Mouse (Mus musculus) heart, embryonic 11.5 days (tissue): ENCODE data around the gene Fbxl2. TPM values are rescaled to one million over a fixed set of nuclear protein-coding genes. Genes with fewer than 3 reads are reported as not detected.

ENCODE experiments used
- ATAC-seq: fragments of 200-750 bp; cut with Nextera tagmentation; replicated peaks from 2 replicates; pipeline ENCODE4 v1.8.0; 2017; ENCODE audit warnings: moderate library complexity; ENCODE audit not compliant: insufficient number of reproducible peaks, low FRiP score, low TSS enrichment
- H3K27ac ChIP-seq: fragments of 300-500 bp; sonication (generic); 2 replicates; pipeline ENCODE4 v1.5.1; 2014; ENCODE audit warnings: mild to moderate bottlenecking, low read depth, low read length
- H3K27me3 ChIP-seq: fragments of 300-500 bp; sonication (generic); 2 replicates; pipeline ENCODE4 v1.6.1; 2014; ENCODE audit warnings: mild to moderate bottlenecking, low read length, mixed read lengths; ENCODE audit not compliant: control insufficient read depth, insufficient read depth
- H3K36me3 ChIP-seq: fragments of 300-500 bp; sonication (generic); 2 replicates; pipeline ENCODE4 v1.6.1; 2014; ENCODE audit warnings: mild to moderate bottlenecking, low read length, moderate library complexity, mixed read lengths; ENCODE audit not compliant: control insufficient read depth, insufficient read depth
- H3K4me1 ChIP-seq: fragments of 300-500 bp; sonication (generic); 2 replicates; pipeline ENCODE4 v1.6.1; 2014; ENCODE audit warnings: low read length; ENCODE audit not compliant: control insufficient read depth, insufficient read depth
- H3K4me2 ChIP-seq: fragments of 300-500 bp; sonication (generic); 2 replicates; pipeline ENCODE4 v1.6.1; 2014; ENCODE audit warnings: mild to moderate bottlenecking, moderate library complexity
- H3K4me3 ChIP-seq: fragments of 300-500 bp; sonication (generic); 2 replicates; pipeline ENCODE4 v1.5.1; 2014; ENCODE audit warnings: low read depth, low read length
- H3K9ac ChIP-seq: fragments of 300-500 bp; sonication (generic); 2 replicates; pipeline ENCODE4 v1.6.1; 2014; ENCODE audit warnings: mild to moderate bottlenecking, low read depth, low read length, moderate library complexity
- H3K9me3 ChIP-seq: fragments of 300-500 bp; sonication (generic); replicated peaks from 2 replicates; pipeline ENCODE4 v1.6.1; 2016; ENCODE audit warnings: low read length; ENCODE audit not compliant: control insufficient read depth
- WGBS: fragments of 180-500 bp; shearing (Covaris S2); extraction: QIAGEN DNeasy Blood & Tissue Kit; methylation state at CpG from one replicate; pipeline ENCODE4 v1.1.7; 2014; ENCODE audit not compliant: insufficient replicate concordance; 5-methylcytosine and 5-hydroxymethylcytosine counted together
- polyA plus RNA-seq: library from polyadenylated mRNA; unstranded; fragments of >200 nt; fragmentation: Nextera tagmentation; extraction: Ambion mirVana; gene quantifications from 2 replicates; pipeline ENCODE4 v1.2.1, GENCODE M21; 2014

Gene Fbxl2
- polyA plus RNA-seq, 1 experiment from 2014 or later = 2.6 TPM

GRCm38 (mm10) chr9:113973857-113974256 is 72.1 kb downstream of the Fbxl2 start:
- H3K4me2 ChIP-seq = no peak overlapping the region
- H3K27ac ChIP-seq = no peak overlapping the region
- H3K36me3 ChIP-seq = peaks cover 24% of the 10 kb centered on the region
- no peaks in the 10 kb centered on the region for H3K9me3 ChIP-seq
- no peaks in the 10 kb centered on the region for H3K27me3 ChIP-seq
- no peak overlapping the region for H3K9ac ChIP-seq
- no peak overlapping the region for H3K4me3 ChIP-seq
- H3K4me1 ChIP-seq = no peaks in the 10 kb centered on the region
- 93% methylated on average over 4 of the region's 4 CpGs for WGBS
- ATAC-seq = no peak

GRCm38 (mm10) chr9:113971615-113972014 is 74.4 kb downstream of the Fbxl2 start:
- H3K9ac ChIP-seq = no peak overlapping the region
- WGBS = 76% methylated on average over 8 of the region's 8 CpGs
- no peak overlapping the region for H3K4me3 ChIP-seq
- H3K4me1 ChIP-seq = no peaks in the 10 kb centered on the region
- H3K9me3 ChIP-seq = no peaks in the 10 kb centered on the region
- H3K36me3 ChIP-seq = peaks cover 28% of the 10 kb centered on the region
- H3K27me3 ChIP-seq = no peaks in the 10 kb centered on the region
- no peak overlapping the region for H3K4me2 ChIP-seq
- no peak overlapping the region for H3K27ac ChIP-seq
- no peak for ATAC-seq

- ATAC-seq = no peak
- H3K9me3 ChIP-seq = no peaks in the 10 kb centered on the region
- H3K27me3 ChIP-seq = no peaks in the 10 kb centered on the region
- WGBS = 82% methylated on average over 14 of the region's 14 CpGs
- no peak overlapping the region; the same call in 1 of the 2 replicates for H3K27ac ChIP-seq
- H3K4me3 ChIP-seq = peak overlapping the region; percentile 20; the same call in 1 of the 2 replicates
- H3K4me2 ChIP-seq = peak overlapping the region; percentile 43; the same call in 1 of the 2 replicates
- no peaks in the 10 kb centered on the region for H3K4me1 ChIP-seq
- peaks cover 33% of the 10 kb centered on the region for H3K36me3 ChIP-seq
- H3K9ac ChIP-seq = no peak overlapping the region
Observed at GRCm38 (mm10) chr9:113970041-113970440, 76.0 kb downstream of the Fbxl2 start.

GRCm38 (mm10) chr9:113969399-113969798 is 76.6 kb downstream of the Fbxl2 start:
- H3K36me3 ChIP-seq = peaks cover 33% of the 10 kb centered on the region
- H3K9me3 ChIP-seq = no peaks in the 10 kb centered on the region
- H3K4me1 ChIP-seq = no peaks in the 10 kb centered on the region
- WGBS = 90% methylated on average over 8 of the region's 8 CpGs
- H3K4me3 ChIP-seq = peak overlapping the region; percentile 20; the same call in 1 of the 2 replicates
- peak overlapping the region; percentile 73 for H3K27ac ChIP-seq
- no peak overlapping the region for H3K9ac ChIP-seq
- no peaks in the 10 kb centered on the region for H3K27me3 ChIP-seq
- H3K4me2 ChIP-seq = peak overlapping the region; percentile 43
- ATAC-seq = no peak

GRCm38 (mm10) chr9:113968967-113969366 is 77.0 kb downstream of the Fbxl2 start:
- 64% methylated on average over 7 of the region's 7 CpGs for WGBS
- Histone ChIP-seq H3K4me1 (no peaks in the 10 kb centered on the region), H3K9me3 (no peaks in the 10 kb centered on the region), H3K27me3 (no peaks in the 10 kb centered on the region), H3K27ac (peak overlapping the region; percentile 73), H3K4me2 (peak overlapping the region; percentile 43), H3K36me3 (peaks cover 32% of the 10 kb centered on the region), H3K4me3 (peak overlapping the region; percentile 20; the same call in 1 of the 2 replicates), H3K9ac (no peak overlapping the region)
- peak; percentile 96 for ATAC-seq

GRCm38 (mm10) chr9:113966838-113967237 is 79.2 kb downstream of the Fbxl2 start:
- no peaks in the 10 kb centered on the region for H3K9me3 ChIP-seq
- WGBS = 91% methylated on average over 4 of the region's 4 CpGs
- no peak overlapping the region for H3K4me2 ChIP-seq
- H3K36me3 ChIP-seq = peaks cover 33% of the 10 kb centered on the region
- no peak for ATAC-seq
- H3K4me1 ChIP-seq = no peaks in the 10 kb centered on the region
- no peaks in the 10 kb centered on the region for H3K27me3 ChIP-seq
- H3K4me3 ChIP-seq = no peak overlapping the region
- H3K9ac ChIP-seq = no peak overlapping the region
- H3K27ac ChIP-seq = no peak overlapping the region

GRCm38 (mm10) chr9:113964415-113964814 is 81.6 kb downstream of the Fbxl2 start:
- no peak for ATAC-seq
- Histone ChIP-seq H3K27ac (no peak overlapping the region), H3K4me1 (no peaks in the 10 kb centered on the region), H3K4me2 (no peak overlapping the region), H3K27me3 (no peaks in the 10 kb centered on the region), H3K9me3 (no peaks in the 10 kb centered on the region), H3K4me3 (no peak overlapping the region), H3K9ac (no peak overlapping the region), H3K36me3 (peaks cover 34% of the 10 kb centered on the region)
- WGBS = 95% methylated on average over 8 of the region's 8 CpGs

GRCm38 (mm10) chr9:113963718-113964117 is 82.3 kb downstream of the Fbxl2 start:
- ATAC-seq = no peak
- Histone ChIP-seq H3K36me3 (peaks cover 29% of the 10 kb centered on the region), H3K9ac (no peak overlapping the region), H3K4me2 (no peak overlapping the region), H3K27me3 (no peaks in the 10 kb centered on the region), H3K9me3 (no peaks in the 10 kb centered on the region), H3K4me3 (no peak overlapping the region), H3K27ac (no peak overlapping the region), H3K4me1 (no peaks in the 10 kb centered on the region)

GRCm38 (mm10) chr9:113957777-113958176 is 88.2 kb downstream of the Fbxl2 start:
- WGBS = 95% methylated on average over 4 of the region's 4 CpGs

More at GRCm38 (mm10) chr9:113957777-113958176, 88.2 kb downstream of the Fbxl2 start:
- no peaks in the 10 kb centered on the region for H3K27me3 ChIP-seq
- H3K9ac ChIP-seq = no peak overlapping the region
- H3K4me2 ChIP-seq = no peak overlapping the region
- H3K27ac ChIP-seq = no peak overlapping the region
- H3K36me3 ChIP-seq = peaks cover 15% of the 10 kb centered on the region
- no peak for ATAC-seq
- H3K4me1 ChIP-seq = no peaks in the 10 kb centered on the region
- no peaks in the 10 kb centered on the region for H3K9me3 ChIP-seq
- no peak overlapping the region for H3K4me3 ChIP-seq
